Mouse (Mus musculus): ENCODE measurements around the gene Ncoa1. TPM values are rescaled to one million over a fixed set of nuclear protein-coding genes. Genes with fewer than 3 reads are reported as not detected.
"Not testable (repeated sequence)": the region's sequence is repeated elsewhere in the genome, so short reads cannot be mapped to it uniquely, and the experiment has no call there.

Gene Ncoa1
- total RNA-seq, 4 experiments from 2014 or later: 33.7 to 62.3 (median 46.2) TPM

GRCm38 (mm10) chr12:4299300-4299699 lies 177.7 kb downstream of the Ncoa1 start:
- DNase-seq: no peak

GRCm38 (mm10) chr12:4298626-4299025 lies 178.4 kb downstream of the Ncoa1 start:
- DNase-seq: no peak

DNA sequence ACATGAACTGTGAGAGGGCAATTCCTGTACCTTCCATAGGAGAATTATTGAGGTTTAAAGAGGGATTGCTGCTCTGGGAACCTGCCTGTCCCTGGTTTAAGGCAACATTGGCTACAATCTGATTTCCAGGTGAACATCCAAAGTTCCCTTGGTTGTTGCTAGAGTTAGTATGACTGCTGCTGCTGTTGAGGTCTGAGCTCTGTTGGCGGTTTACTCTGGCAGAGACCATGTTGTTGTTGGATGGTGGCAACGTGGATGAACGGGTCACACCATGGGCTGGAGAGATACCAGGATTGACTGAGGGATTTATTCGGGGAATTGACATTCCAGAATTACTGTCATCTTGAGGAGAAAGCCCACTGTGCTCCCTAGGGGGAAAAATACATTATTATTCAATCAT lies 181.1 kb downstream of the Ncoa1 start:
- DNase-seq: no peak

- DNase-seq: no peak
Observed at GRCm38 (mm10) chr12:4295281-4295680, 181.7 kb downstream of the Ncoa1 start.

GRCm38 (mm10) chr12:4293813-4294212 lies 183.2 kb downstream of the Ncoa1 start:
- no peak for DNase-seq

DNA sequence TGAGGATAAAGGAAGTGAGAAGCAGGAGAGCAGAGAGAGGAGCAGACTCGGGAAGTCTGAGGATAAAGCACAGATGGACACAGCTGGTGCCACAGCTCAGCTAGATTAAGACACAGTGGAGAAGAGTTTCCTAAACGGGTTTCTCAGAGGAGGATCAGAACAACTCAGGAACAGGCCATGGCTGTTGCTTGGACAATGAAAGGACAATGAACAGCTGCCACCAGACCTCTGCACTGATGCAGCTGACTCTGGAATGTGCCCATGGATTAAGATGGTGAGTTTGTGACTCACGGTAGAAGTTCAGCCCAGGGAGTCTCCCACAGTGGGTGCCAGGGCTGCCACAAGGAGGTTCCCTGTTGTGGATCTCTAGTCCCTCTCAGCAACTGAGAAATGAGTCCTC lies 191.8 kb downstream of the Ncoa1 start:
- DNase-seq: no peak

DNA sequence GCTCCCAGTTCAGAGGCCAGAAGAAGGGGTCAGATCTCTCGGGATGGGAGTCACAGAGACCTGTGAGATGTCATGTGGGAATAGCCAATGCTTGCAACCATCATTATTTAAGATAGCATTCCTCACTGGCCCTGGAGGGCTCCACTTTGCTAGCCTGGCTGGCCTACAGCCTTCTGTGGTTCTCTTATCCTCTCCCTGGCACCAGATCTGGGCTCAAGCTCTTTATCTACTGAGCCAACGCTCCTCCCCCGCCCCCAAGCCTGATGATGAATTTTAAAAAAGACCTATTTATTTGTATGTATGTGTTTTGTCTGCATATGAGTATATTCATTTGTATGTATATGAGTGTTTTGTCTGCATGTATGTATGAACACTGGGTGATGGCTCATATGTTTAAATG lies 197.1 kb downstream of the Ncoa1 start:
- no peak for DNase-seq

DNA sequence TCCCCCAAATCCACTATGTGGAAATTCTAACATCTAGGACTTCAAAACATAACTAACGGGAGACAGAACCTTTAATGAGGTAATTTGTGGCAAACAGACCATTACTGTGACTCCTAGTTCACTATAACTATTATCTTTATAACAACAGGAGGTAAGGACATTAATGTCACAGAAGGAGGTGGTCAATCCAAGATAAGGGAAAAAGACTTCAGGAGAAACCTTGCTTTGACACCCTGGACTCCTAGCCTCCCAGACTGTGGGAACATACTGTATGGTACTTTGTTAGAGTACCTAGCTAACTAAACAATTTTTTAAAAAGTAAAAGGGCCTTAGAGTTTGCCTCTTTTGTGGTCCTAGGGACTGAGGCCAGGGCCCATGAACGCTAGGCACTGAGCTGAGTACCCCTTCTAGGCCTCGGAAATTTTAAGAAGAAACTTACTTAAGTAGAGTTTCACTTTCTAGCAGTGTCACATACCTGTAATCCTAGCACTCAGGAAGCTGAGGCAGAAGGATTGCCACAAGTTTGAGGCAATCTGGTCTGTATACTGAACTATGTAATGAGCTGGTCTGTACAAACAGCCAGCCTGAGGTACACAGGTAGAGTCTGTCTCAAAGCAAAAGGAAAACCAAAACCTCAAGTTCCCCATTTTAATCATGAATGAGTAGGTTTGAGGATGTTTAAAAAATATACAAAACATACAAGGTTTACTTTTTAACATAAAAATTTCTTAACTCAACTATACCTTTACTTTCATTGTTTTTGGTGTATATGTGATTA lies 197.8 kb downstream of the Ncoa1 start:
- DNase-seq: no peak

DNA sequence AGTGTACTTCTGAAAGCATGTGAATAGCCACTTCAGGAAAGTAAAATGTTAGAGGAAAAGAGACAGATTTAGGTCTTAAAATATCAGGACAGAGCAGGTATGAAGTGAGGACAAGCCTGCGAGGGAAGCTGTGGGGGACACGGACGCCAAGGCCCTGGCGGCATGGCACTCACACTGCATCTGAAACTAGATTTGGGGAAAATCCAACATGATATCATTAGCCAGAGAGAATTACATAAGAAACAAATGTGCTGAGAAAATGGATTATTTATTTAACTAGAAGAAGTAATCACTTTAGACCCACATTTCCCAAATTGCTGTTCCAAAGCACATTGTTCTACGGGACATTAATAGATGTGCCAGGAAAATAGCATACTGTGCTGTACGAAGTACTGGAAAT lies 205.9 kb downstream of the Ncoa1 start:
- no peak for DNase-seq

- DNase-seq: no peak
Observed at GRCm38 (mm10) chr12:4267765-4268164, 209.2 kb downstream of the Ncoa1 start.

- DNase-seq: no peak
Observed at GRCm38 (mm10) chr12:4252742-4253655, 224.0 kb downstream of the Ncoa1 start.

GRCm38 (mm10) chr12:4249786-4250185 lies 227.2 kb downstream of the Ncoa1 start:
- no peak for DNase-seq

GRCm38 (mm10) chr12:4245742-4246141 lies 231.2 kb downstream of the Ncoa1 start:
- no peak for DNase-seq

DNA sequence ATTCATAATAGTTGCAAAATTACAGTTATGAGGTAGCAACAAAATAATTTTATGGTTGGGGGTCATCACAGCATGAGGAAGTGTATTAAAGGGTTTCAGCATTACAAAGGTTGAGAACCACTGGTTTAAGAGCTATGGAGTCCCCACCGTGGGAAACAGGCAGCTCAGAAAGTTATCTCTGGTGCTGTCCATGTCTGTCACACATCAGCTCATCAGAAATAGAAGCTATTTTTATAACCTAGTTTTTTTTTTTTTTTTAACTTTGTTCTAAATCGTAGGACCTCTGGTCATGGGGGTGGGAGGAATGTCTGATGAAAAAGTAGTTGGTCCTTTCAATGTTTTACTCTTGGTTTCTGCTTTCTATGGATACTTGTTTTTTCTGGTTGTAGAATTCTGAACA lies 233.2 kb downstream of the Ncoa1 start:
- DNase-seq: no peak

DNA sequence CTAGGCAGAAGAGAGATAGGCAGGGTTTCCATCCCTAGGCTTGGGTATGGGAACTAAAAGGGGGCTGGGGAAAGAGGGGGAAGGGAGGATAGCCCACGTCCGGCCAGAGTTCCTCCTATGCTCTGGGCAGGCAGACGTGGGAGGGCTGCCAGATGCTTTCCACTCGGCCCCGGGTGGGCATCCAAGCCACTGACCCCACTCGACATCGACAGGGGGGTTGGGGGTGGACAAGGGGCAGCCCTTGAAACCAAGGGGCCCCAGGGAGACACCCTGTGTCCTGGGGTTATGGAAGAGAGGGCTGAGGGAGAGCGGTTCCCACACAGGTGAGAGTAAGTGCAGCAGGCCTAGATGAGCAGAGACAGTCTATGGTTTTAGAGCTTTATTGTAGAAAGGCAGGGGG lies 236.7 kb downstream of the Ncoa1 start:
- DNase-seq: not testable (repeated sequence)

- DNase-seq: no peak
Observed at GRCm38 (mm10) chr12:4237481-4237880, 239.5 kb downstream of the Ncoa1 start.

- DNase-seq: peak; percentile 96
Observed at GRCm38 (mm10) chr12:4233572-4234508, 243.1 kb downstream of the Ncoa1 start, which contains the start of the genes Ptrhd1 and Cenpo. TSS of gene Ptrhd1 (plus strand) at chr12:4234027. TSS of gene Cenpo (minus strand) at chr12:4234294.

DNA sequence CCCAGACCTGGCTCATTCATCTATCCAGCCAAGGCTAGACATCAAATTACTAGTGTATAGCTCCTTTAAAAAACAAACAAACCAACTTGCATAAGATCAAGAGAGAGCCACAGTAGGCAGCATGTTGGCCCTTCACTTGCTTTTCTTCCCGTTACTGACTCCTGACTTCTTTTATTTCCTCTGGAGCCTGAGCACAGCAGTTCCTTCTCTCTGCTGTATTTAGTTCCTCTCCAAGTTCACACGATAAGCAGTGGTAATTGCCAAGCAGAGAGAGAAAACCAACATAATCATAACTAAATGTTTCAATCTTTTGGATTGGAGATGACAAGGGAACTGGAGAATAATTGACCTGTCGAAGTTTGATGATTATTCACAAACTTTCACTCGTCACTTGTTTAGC lies 244.2 kb downstream of the Ncoa1 start:
- DNase-seq: no peak

DNA sequence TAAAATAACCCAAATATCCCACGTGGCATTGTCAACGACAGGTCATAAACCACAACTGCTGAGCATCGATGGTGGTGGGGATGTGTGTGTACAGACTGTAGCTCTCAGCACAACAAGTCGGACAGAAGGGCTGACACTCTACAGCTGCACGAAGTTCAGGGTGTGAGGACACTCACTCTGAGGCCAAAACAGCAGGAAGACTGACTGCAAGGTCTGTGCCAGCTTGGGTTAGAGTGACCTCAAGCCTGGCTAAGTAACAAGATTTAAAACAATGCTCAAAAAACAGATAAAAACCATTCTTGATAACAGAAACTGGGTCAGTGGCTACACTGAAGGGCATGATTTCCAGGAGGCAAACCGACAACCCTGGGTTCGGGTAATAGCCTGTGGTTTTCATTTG lies 246.8 kb downstream of the Ncoa1 start:
- no peak for DNase-seq

DNA sequence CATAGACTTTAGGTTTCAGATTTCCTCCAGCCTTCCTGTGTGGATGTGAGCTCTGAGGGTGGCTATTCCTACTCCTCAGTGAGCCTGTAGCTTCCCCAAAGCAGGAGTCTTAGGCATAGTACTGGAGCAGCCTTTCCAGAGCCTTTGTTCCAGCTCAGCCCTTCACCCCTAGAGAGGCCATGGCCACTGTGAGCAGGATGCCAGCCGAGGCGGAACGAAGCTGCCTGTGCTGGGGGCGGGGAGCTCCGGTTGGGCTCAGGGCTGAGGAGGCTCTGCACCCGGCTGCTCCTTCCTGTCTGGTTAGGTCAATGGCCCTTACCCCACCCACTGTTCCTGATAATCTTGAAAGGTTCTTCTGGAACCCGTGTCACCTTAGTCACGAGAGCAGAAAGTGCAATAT lies 264.1 kb downstream of the Ncoa1 start:
- peak; percentile 77 for DNase-seq

- no peak for DNase-seq
Observed at GRCm38 (mm10) chr12:4211174-4211573, 265.8 kb downstream of the Ncoa1 start.

GRCm38 (mm10) chr12:4209196-4209595 lies 267.8 kb downstream of the Ncoa1 start:
- no peak for DNase-seq
